Mouse (Mus musculus) intestine, postnatal 0 days (tissue): ENCODE measurements around the gene Chd2. TPM values are rescaled to one million over a fixed set of nuclear protein-coding genes. Genes with fewer than 3 reads are reported as not detected.

Source experiments
- ATAC-seq: fragments of 200-750 bp; cut with Nextera tagmentation; 2 replicates; pipeline ENCODE4 v1.8.0; 2017; ENCODE audit warnings: mild to moderate bottlenecking, moderate TSS enrichment, moderate library complexity
- H3K27ac ChIP-seq: fragments of 300-500 bp; sonication (generic); 2 replicates; pipeline ENCODE4 v1.5.1; 2014; ENCODE audit warnings: mild to moderate bottlenecking, low read depth, low read length, moderate library complexity
- H3K27me3 ChIP-seq: fragments of 300-500 bp; sonication (generic); replicated peaks from 2 replicates; pipeline ENCODE4 v1.6.1; 2014; ENCODE audit warnings: low read length, mixed read lengths; ENCODE audit not compliant: control insufficient read depth, insufficient read depth
- H3K36me3 ChIP-seq: fragments of 300-500 bp; sonication (generic); 2 replicates; pipeline ENCODE4 v1.6.1; 2014; ENCODE audit warnings: mild to moderate bottlenecking, moderate library complexity; ENCODE audit not compliant: control insufficient read depth, insufficient read depth
- H3K4me1 ChIP-seq: fragments of 300-500 bp; sonication (generic); replicated peaks from 2 replicates; pipeline ENCODE4 v1.6.1; 2014; ENCODE audit warnings: antibody characterized with exemption, low read length, mixed read lengths; ENCODE audit not compliant: control insufficient read depth, insufficient read depth
- H3K4me2 ChIP-seq: fragments of 300-500 bp; sonication (generic); replicated peaks from 2 replicates; pipeline ENCODE4 v1.6.1; 2014; ENCODE audit warnings: low read depth, mild to moderate bottlenecking, moderate library complexity
- H3K4me3 ChIP-seq: fragments of 300-500 bp; sonication (generic); 2 replicates; pipeline ENCODE4 v1.5.1; 2014; ENCODE audit warnings: low read depth, low read length
- H3K9ac ChIP-seq: fragments of 300-500 bp; sonication (generic); 2 replicates; pipeline ENCODE4 v1.6.1; 2014; ENCODE audit warnings: mild to moderate bottlenecking, low read depth, low read length
- H3K9me3 ChIP-seq: fragments of 300-500 bp; sonication (generic); 2 replicates; pipeline ENCODE4 v1.6.1; 2016; ENCODE audit warnings: mixed run types; ENCODE audit not compliant: control insufficient read depth
- CTCF ChIP-seq: sonication (generic); IDR thresholded peaks from 2 replicates; pipeline ENCODE4 v1.5.1; 2016; ENCODE audit warnings: low read depth, mild to moderate bottlenecking, control low read depth, antibody characterized with exemption, moderate library complexity
- WGBS: fragments of 180-500 bp; shearing (Covaris S2); extraction: QIAGEN DNeasy Blood & Tissue Kit; methylation state at CpG from one replicate; pipeline ENCODE4 v1.1.7; 2014; 5-methylcytosine and 5-hydroxymethylcytosine counted together
- polyA plus RNA-seq: library from polyadenylated mRNA; unstranded; fragments of >200 nt; fragmentation: Nextera tagmentation; extraction: Ambion mirVana; gene quantifications from 2 replicates; pipeline ENCODE4 v1.2.1, GENCODE M21; 2015

Gene Chd2
- polyA plus RNA-seq, 1 experiment from 2014 or later = 19.3 TPM

GRCm38 (mm10) chr7:73558293-73559169, 16.9 kb upstream of the Chd2 start:
- Histone ChIP-seq H3K9ac (peak overlapping the region; percentile 100), H3K4me3 (peak overlapping the region; percentile 100), H3K36me3 (no peaks in the 10 kb centered on the region), H3K9me3 (no peaks in the 10 kb centered on the region), H3K27ac (peak overlapping the region; percentile 100), H3K4me2 (peak overlapping the region; percentile 68), H3K4me1 (0 out of 2 replicates have a peak, but pooled peaks cover 5% of the 10 kb centered on the region), H3K27me3 (no peaks in the 10 kb centered on the region)
- 0% methylated on average over 44 of the region's 60 CpGs for WGBS
- 0 out of 2 replicates have a peak, but pooled peaks have one; percentile 19 for TF ChIP-seq CTCF
- peak; percentile 99 for ATAC-seq

GRCm38 (mm10) chr7:73557671-73558265, 16.1 kb upstream of the Chd2 start:
- no peaks in the 10 kb centered on the region for H3K36me3 ChIP-seq
- 1% methylated on average over 50 of the region's 80 CpGs for WGBS
- no peak for TF ChIP-seq CTCF
- peak overlapping the region; percentile 100 for H3K9ac ChIP-seq
- peak overlapping the region; percentile 100 for H3K27ac ChIP-seq
- ATAC-seq = peak; percentile 3; the same call in 1 of the 2 replicates
- H3K4me3 ChIP-seq = peak overlapping the region; percentile 100
- 0 out of 2 replicates have a peak, but pooled peaks cover 5% of the 10 kb centered on the region for H3K4me1 ChIP-seq
- no peaks in the 10 kb centered on the region for H3K9me3 ChIP-seq
- H3K27me3 ChIP-seq = no peaks in the 10 kb centered on the region
- peak overlapping the region; percentile 35 for H3K4me2 ChIP-seq

GRCm38 (mm10) chr7:73556688-73557667, 15.3 kb upstream of the Chd2 start:
- H3K4me3 ChIP-seq = peak overlapping the region; percentile 100
- peak overlapping the region; percentile 100 for H3K27ac ChIP-seq
- under 1% methylated on average over 25 of the region's 25 CpGs for WGBS
- ATAC-seq = no peak
- H3K27me3 ChIP-seq = no peaks in the 10 kb centered on the region
- TF ChIP-seq CTCF = no peak
- peak overlapping the region; percentile 100 for H3K9ac ChIP-seq
- no peaks in the 10 kb centered on the region for H3K9me3 ChIP-seq
- H3K36me3 ChIP-seq = no peaks in the 10 kb centered on the region
- H3K4me2 ChIP-seq = peak overlapping the region; percentile 60
- H3K4me1 ChIP-seq = 0 out of 2 replicates have a peak, but pooled peaks cover 5% of the 10 kb centered on the region

GRCm38 (mm10) chr7:73555918-73556580, 14.4 kb upstream of the Chd2 start:
- H3K27ac ChIP-seq = no peak overlapping the region
- WGBS = 2% methylated on average over 4 of the region's 4 CpGs
- no peak for TF ChIP-seq CTCF
- no peaks in the 10 kb centered on the region for H3K9me3 ChIP-seq
- no peaks in the 10 kb centered on the region for H3K27me3 ChIP-seq
- H3K4me2 ChIP-seq = peak overlapping the region; percentile 60
- peak overlapping the region; percentile 100 for H3K4me3 ChIP-seq
- no peaks in the 10 kb centered on the region for H3K36me3 ChIP-seq
- H3K9ac ChIP-seq = peak overlapping the region; percentile 100
- ATAC-seq = no peak
- 0 out of 2 replicates have a peak, but pooled peaks cover 5% of the 10 kb centered on the region for H3K4me1 ChIP-seq

- H3K4me1 ChIP-seq = 0 out of 2 replicates have a peak, but pooled peaks cover 3% of the 10 kb centered on the region
- no peak for TF ChIP-seq CTCF
- no peaks in the 10 kb centered on the region for H3K9me3 ChIP-seq
- H3K4me3 ChIP-seq = peak overlapping the region; percentile 17; the same call in 1 of the 2 replicates
- H3K36me3 ChIP-seq = peaks cover 3% of the 10 kb centered on the region; the same call in 1 of the 2 replicates
- no peak for ATAC-seq
- no peak overlapping the region for H3K27ac ChIP-seq
- peak overlapping the region; percentile 47; the same call in 1 of the 2 replicates for H3K4me2 ChIP-seq
- H3K9ac ChIP-seq = no peak overlapping the region
- WGBS = 15% methylated on average over 2 of the region's 2 CpGs
- H3K27me3 ChIP-seq = no peaks in the 10 kb centered on the region
Observed at GRCm38 (mm10) chr7:73554849-73555248, 13.2 kb upstream of the Chd2 start.
